Mouse (Mus musculus): ENCODE data around the gene Kmt2b. TPM values are rescaled to one million over a fixed set of nuclear protein-coding genes. Genes with fewer than 3 reads are reported as not detected.

Kmt2b gene
- polyA plus RNA-seq, 1 experiment = 12.9 TPM

DNA sequence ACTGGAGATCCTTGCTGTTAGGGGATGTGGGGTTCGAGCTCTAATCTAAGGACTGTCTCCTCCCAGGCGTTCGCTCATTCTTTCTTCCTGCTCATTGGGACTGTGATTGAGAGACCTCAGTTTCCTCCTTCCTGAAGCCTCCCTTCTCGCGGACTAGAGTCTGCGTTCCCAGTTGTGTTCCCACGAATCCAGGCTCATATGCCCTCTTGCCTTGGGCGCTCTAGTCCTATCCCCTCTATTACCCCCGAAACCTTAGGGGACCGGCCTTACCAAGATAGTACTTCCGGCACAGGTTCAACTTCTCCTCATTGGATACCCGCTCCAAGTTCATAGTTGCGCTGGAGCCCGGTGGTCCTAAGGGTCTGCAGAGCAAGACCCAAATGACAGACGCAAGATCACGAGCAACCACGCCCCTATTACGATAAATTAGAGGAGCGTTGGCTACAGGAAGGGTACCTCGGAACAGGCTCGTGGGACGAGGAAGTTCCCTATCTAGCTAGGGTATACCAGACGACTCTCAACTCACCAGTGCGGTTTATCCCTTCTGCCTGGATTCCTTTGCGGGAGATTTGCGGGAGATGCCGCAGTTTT is 25.9 kb downstream of the Kmt2b start:
- peak overlapping the region; percentile 50 for H3ac ChIP-seq (ENCODE audit: control insufficient read depth, insufficient read length)
- peak overlapping the region; percentile 68 for H3K4me2 ChIP-seq (ENCODE audit: low read depth)
- peaks cover 21% of the 10 kb centered on the region for H3K79me2 ChIP-seq (ENCODE audit: control insufficient read depth, insufficient read depth)
- no peaks in the 10 kb centered on the region for H3K36me3 ChIP-seq (ENCODE audit: control insufficient read depth, insufficient read depth)
- peak; percentile 7 for TF ChIP-seq POLR2A (IDR thresholded peaks at IDR 0.05; ENCODE audit: insufficient read length, low read depth)
- no peak for TF ChIP-seq MYOG (IDR thresholded peaks at IDR 0.05; ENCODE audit: control insufficient read depth in 1 of 3, insufficient read depth in 1 of 3, insufficient read length in 2 of 3, low read depth in 2 of 3)
- H3K4me3 ChIP-seq = peak overlapping the region; percentile 86
- H3K27me3 ChIP-seq (ENCODE audit: control insufficient read depth, insufficient read depth, insufficient read length) = no peaks in the 10 kb centered on the region

GRCm38 (mm10) chr7:30560296-30560695 is 28.2 kb downstream of the Kmt2b start:
- no peaks in the 10 kb centered on the region for H3K27me3 ChIP-seq (ENCODE audit: control insufficient read depth, insufficient read depth, insufficient read length)
- H3K4me3 ChIP-seq = no peak overlapping the region
- peak overlapping the region; percentile 81 for H3K4me2 ChIP-seq (ENCODE audit: low read depth)
- peaks cover 5% of the 10 kb centered on the region for H3K36me3 ChIP-seq (ENCODE audit: control insufficient read depth, insufficient read depth)
- H3ac ChIP-seq (ENCODE audit: control insufficient read depth, insufficient read length) = no peak overlapping the region
- peaks cover 21% of the 10 kb centered on the region for H3K79me2 ChIP-seq (ENCODE audit: control insufficient read depth, insufficient read depth)
- TF ChIP-seq TCF3 (IDR thresholded peaks at IDR 0.05; ENCODE audit: insufficient read length, low read depth) (no peak), MYOD1 (IDR thresholded peaks at IDR 0.05; ENCODE audit: control insufficient read depth in 1 of 3, insufficient read length in 2 of 3, low read depth in 2 of 3) (no peak), MAX (IDR thresholded peaks at IDR 0.05; ENCODE audit: low read depth) (no peak), CEBPB (IDR thresholded peaks at IDR 0.05; ENCODE audit: insufficient read depth, poor library complexity, severe bottlenecking) (no peak), E2F4 (IDR thresholded peaks at IDR 0.05; ENCODE audit: insufficient read depth) (no peak), REST (IDR thresholded peaks at IDR 0.05; ENCODE audit: insufficient read depth, insufficient read length) (no peak), MYOG (IDR thresholded peaks at IDR 0.05; ENCODE audit: control insufficient read depth in 1 of 3, insufficient read depth in 1 of 3, insufficient read length in 2 of 3, low read depth in 2 of 3) (no peak), TCF12 (IDR thresholded peaks at IDR 0.05; ENCODE audit: insufficient read depth, poor library complexity, severe bottlenecking) (no peak), POLR2A (IDR thresholded peaks at IDR 0.05; ENCODE audit: insufficient read length, low read depth) (no peak), POLR2AphosphoS2 (IDR thresholded peaks at IDR 0.05; ENCODE audit: insufficient read length, low read depth) (no peak), SRF (IDR thresholded peaks at IDR 0.05; ENCODE audit: control insufficient read depth, insufficient read length, low read depth) (no peak), USF1 (IDR thresholded peaks at IDR 0.05; ENCODE audit: low read depth) (no peak)

DNA sequence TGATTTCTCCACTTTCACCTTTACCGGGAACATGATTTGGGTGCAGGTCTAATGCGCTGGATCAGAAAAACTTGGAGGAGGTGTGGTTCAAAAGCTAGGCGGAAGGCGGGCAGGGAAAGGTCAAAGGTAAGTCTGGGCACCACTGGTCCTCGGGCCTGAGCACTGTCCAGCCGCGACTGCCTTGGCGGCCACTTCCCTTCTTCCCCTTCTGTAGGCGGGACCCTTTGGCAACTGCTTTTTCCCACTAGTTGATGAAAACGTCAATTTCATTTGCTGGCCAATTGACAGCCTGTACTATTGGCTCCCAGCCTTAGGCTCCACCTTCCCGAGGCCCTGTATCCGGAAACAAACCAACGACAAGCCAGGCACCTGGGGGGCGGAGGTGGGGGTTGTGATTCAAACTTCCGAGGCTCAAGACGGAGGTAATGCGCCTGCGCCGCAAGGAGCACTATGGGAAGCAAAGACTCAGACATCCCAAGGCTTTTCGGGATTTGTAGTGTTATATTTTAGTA is 29.0 kb downstream of the Kmt2b start, which contains the start of gene Lin37:
Gene Lin37, minus strand, starts transcription at position 396 of the 512 bp plus-strand sequence.
- peak; percentile 80 for TF ChIP-seq POLR2A (IDR thresholded peaks at IDR 0.05; ENCODE audit: insufficient read length, low read depth)
- no peak for TF ChIP-seq MAX (IDR thresholded peaks at IDR 0.05; ENCODE audit: low read depth)
- TF ChIP-seq SRF (IDR thresholded peaks at IDR 0.05; ENCODE audit: control insufficient read depth, insufficient read length, low read depth) = no peak
- peak; percentile 63 for TF ChIP-seq POLR2AphosphoS2 (IDR thresholded peaks at IDR 0.05; ENCODE audit: insufficient read length, low read depth)
- Histone ChIP-seq H3K4me2 (ENCODE audit: low read depth) (peak within 1 kb of the TSS; percentile 81), H3K4me3 (peak within 1 kb of the TSS; percentile 72), H3K36me3 (ENCODE audit: control insufficient read depth, insufficient read depth) (peaks cover 8% of the 10 kb centered on the region), H3ac (ENCODE audit: control insufficient read depth, insufficient read length) (peak within 1 kb of the TSS; percentile 74), H3K79me2 (ENCODE audit: control insufficient read depth, insufficient read depth) (peaks cover 21% of the 10 kb centered on the region), H3K27me3 (ENCODE audit: control insufficient read depth, insufficient read depth, insufficient read length) (no peaks in the 10 kb centered on the region)

DNA sequence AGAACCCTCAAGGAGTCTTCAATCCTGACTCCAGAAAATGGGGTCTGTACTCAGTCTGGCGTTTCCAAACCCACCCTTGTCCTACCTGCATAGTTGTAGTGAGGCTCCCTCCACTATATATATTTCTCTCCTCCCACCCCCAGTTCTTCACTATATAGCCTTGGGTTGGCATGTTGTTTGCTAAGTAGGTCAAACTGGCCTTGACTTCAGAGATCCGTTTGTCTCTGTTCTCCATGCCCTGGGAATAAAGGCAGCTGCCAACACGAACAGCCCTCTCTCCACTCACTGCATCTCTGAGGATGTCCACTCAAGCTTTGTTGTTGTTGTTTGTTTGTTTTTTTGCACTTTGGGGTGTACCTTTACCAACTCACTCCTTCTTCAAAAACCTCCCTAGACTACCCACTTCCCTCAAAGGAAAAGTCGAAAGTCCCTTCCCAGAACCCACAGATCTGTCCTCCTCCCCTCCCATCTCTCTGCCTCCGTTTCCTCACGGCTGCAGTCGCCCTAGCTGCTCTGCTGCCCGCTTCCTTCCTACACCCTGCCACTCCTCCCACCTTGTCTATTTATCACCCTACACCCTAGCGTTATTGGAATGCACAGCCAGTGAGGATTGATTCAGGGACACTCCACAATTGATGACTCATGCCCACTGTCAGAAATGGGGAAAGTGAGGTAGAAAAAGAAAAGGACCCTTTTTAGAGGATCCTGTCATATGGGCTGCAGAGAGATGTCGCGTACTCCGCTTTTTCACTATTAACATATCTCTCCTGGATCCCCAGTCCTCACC is 29.7 kb downstream of the Kmt2b start:
- H3K4me2 ChIP-seq (ENCODE audit: low read depth) = peak overlapping the region; percentile 77
- peaks cover 21% of the 10 kb centered on the region for H3K79me2 ChIP-seq (ENCODE audit: control insufficient read depth, insufficient read depth)
- H3K27me3 ChIP-seq (ENCODE audit: control insufficient read depth, insufficient read depth, insufficient read length) = no peaks in the 10 kb centered on the region
- H3K36me3 ChIP-seq (ENCODE audit: control insufficient read depth, insufficient read depth) = peaks cover 8% of the 10 kb centered on the region
- H3K4me3 ChIP-seq = peak overlapping the region; percentile 72
- TF ChIP-seq MYOD1 (IDR thresholded peaks at IDR 0.05; ENCODE audit: control insufficient read depth in 1 of 3, insufficient read length in 2 of 3, low read depth in 2 of 3) (no peak), POLR2A (IDR thresholded peaks at IDR 0.05; ENCODE audit: insufficient read length, low read depth) (peak; percentile 24)
- H3ac ChIP-seq (ENCODE audit: control insufficient read depth, insufficient read length) = peak overlapping the region; percentile 74

- no peak for TF ChIP-seq REST (IDR thresholded peaks at IDR 0.05; ENCODE audit: insufficient read depth, insufficient read length)
- TF ChIP-seq MYOD1 (IDR thresholded peaks at IDR 0.05; ENCODE audit: control insufficient read depth in 1 of 3, insufficient read length in 2 of 3, low read depth in 2 of 3) = peak in 2 of 3 experiments; percentile 32 to 76
- peak in 2 of 3 experiments; percentile 27 to 67 for TF ChIP-seq MYOG (IDR thresholded peaks at IDR 0.05; ENCODE audit: control insufficient read depth in 1 of 3, insufficient read depth in 1 of 3, insufficient read length in 2 of 3, low read depth in 2 of 3)
- TF ChIP-seq USF1 (IDR thresholded peaks at IDR 0.05; ENCODE audit: low read depth) = no peak
- TF ChIP-seq TCF12 (IDR thresholded peaks at IDR 0.05; ENCODE audit: insufficient read depth, poor library complexity, severe bottlenecking) = no peak
- TF ChIP-seq SRF (IDR thresholded peaks at IDR 0.05; ENCODE audit: control insufficient read depth, insufficient read length, low read depth) = no peak
- peak; percentile 14 for TF ChIP-seq POLR2A (IDR thresholded peaks at IDR 0.05; ENCODE audit: insufficient read length, low read depth)
- TF ChIP-seq TCF3 (IDR thresholded peaks at IDR 0.05; ENCODE audit: insufficient read length, low read depth) = no peak
- TF ChIP-seq E2F4 (IDR thresholded peaks at IDR 0.05; ENCODE audit: insufficient read depth) = no peak
- no peak for TF ChIP-seq MAX (IDR thresholded peaks at IDR 0.05; ENCODE audit: low read depth)
Measured at GRCm38 (mm10) chr7:30557901-30558514, 30.5 kb downstream of the Kmt2b start.

More at GRCm38 (mm10) chr7:30557901-30558514, 30.5 kb downstream of the Kmt2b start:
- peak overlapping the region; percentile 77 for H3K4me2 ChIP-seq (ENCODE audit: low read depth)
- H3K79me2 ChIP-seq (ENCODE audit: control insufficient read depth, insufficient read depth) = peaks cover 21% of the 10 kb centered on the region
- peak overlapping the region; percentile 74 for H3ac ChIP-seq (ENCODE audit: control insufficient read depth, insufficient read length)
- peak overlapping the region; percentile 72 for H3K4me3 ChIP-seq
- H3K27me3 ChIP-seq (ENCODE audit: control insufficient read depth, insufficient read depth, insufficient read length) = no peaks in the 10 kb centered on the region
- peaks cover 8% of the 10 kb centered on the region for H3K36me3 ChIP-seq (ENCODE audit: control insufficient read depth, insufficient read depth)
